Mouse (Mus musculus) kidney, adult 2 months (tissue): ENCODE results near the gene Camk2d.

Source experiments
- CTCF ChIP-seq: fragments of 200-500 bp; conservative IDR thresholded peaks from 2 replicates; pipeline ENCODE4 v1.5.1; 2011; ENCODE audit warnings: low read depth, mild to moderate bottlenecking, control low read depth, low read length, moderate library complexity, mixed read lengths; ENCODE audit not compliant: insufficient read depth, insufficient read length
- POLR2A ChIP-seq: fragments of 200-500 bp; IDR thresholded peaks from one replicate; pipeline ENCODE4 v1.6.1; 2011; ENCODE audit warnings: low read depth, low read length, control low read depth

- TF ChIP-seq CTCF (no peak), POLR2A (no peak)
Observed at GRCm38 (mm10) chr3:126811646-126812045, 215.5 kb downstream of the Camk2d start.
